Mouse (Mus musculus): ENCODE data around the gene Ntm.

Ntm gene

GRCm38 (mm10) chr9:29222915-29223545 is 739.9 kb downstream of the Ntm start:
- DNase-seq (ENCODE audit: low read depth): no peak

DNA sequence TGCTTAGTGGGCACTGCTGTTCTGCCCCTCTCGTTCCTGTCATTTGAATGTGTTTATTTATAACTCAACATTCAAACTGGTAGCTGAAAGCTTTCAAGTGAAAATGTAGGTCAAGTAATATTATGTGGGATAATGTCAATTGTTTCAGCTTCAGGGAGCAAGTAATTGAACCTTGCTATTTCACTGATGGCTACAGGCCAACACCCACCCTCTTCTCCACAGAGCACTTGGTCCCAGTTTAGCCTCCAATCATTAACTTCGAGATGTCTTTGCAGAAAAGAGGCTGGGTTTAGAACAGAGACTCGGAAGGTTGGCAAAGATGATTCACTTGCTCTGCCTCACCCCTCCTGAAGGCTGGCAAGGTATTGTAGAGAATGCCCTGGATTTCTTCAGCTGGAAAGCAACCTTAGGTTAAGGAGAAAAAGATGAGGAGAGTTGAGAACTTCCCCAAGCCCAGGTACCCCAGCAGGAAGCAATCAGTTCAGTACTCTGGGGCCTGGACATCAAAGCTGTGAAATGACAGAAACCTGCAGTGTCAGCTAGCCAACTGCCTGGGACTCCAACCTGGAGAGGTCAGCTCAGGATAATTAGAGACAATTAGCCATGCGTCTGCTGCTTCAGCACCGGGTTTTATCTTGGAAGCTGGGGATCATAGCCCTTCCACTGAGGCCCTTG is 741.9 kb downstream of the Ntm start:
- no peak for DNase-seq (ENCODE audit: low read depth)

DNA sequence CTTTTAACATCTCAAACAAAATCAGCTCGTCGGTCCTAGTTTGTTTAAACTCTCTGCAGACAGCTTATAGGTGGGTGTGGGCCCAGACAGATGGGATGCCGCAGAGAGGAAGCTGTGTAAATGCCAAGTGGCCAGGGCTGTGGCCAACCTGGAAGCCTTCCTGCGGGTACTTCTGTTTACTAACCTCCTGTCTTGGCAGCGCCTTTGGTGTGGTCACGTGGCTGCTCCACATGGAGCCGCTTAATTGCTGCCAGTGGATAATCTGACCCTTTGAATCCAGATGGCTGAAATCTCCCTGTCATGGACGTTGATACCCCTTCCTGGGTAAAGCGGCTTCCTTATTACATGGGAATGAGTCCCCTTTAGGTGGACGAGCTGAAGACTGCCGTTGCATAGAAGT is 742.4 kb downstream of the Ntm start:
- no peak for DNase-seq (ENCODE audit: low read depth)

GRCm38 (mm10) chr9:29217951-29218350 is 745.0 kb downstream of the Ntm start:
- no peak for DNase-seq (ENCODE audit: low read depth)

DNA sequence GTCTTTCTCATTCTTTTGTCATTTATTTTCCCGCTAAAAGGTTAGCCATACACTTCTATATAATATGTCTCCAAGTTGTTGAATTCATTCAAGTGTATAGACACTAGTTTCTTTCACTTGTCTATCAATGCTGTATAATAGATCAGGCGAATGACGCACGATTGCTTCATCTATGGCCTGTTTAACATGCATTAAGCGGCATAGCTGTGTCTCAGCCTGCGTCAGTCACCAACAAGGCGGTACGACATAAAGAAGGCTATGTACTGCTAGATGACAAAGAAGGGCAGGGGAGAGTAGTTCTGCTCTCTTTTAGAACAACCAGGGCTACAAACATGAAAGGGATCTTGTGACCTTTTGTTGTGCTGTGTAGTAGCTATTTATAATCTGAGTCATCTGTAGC is 746.4 kb downstream of the Ntm start:
- DNase-seq (ENCODE audit: low read depth): no peak

GRCm38 (mm10) chr9:29215796-29216195 is 747.1 kb downstream of the Ntm start:
- DNase-seq (ENCODE audit: low read depth): no peak

DNA sequence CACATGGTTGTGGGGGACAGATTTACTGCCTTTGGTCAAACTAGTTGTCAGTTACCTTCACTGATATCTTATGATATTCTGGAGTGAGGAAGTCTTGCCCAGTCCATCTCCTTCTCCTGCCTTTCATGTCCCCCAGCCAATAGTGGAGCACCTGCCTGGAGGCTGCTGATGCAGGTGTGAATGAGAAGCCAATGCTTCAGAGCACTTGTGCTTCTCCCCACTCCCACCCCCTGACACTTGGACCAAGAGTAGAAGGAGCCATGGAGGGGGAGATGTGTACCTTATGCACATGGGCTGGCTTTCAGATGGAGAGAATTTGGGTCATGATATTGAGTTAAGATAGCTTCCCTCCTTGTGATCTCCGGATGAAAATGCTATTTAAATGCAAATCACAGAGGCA is 747.7 kb downstream of the Ntm start:
- DNase-seq (ENCODE audit: low read depth): no peak

GRCm38 (mm10) chr9:29209243-29209642 is 753.7 kb downstream of the Ntm start:
- DNase-seq (ENCODE audit: low read depth): no peak

- DNase-seq (ENCODE audit: low read depth): no peak
Observed at GRCm38 (mm10) chr9:29208142-29208541, 754.8 kb downstream of the Ntm start.

DNA sequence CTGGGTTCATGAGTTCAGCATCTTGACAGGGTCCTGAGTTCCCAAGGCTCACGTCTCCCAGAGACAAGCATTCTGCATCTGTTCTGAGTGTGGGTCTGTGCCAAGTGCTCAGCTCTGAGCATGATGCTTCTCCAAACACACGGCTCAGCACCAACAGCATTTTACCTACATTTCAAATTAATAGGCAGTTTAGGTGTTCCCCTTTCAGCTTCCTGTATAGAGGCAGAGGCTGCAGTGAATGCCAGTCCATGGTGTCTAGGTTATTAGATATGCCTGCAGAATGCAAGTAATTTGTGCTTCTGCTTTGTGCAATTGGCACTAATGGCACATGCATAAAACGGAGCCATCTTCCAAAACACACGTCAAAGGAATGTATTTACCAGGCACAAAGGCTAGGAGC is 757.3 kb downstream of the Ntm start:
- no peak for DNase-seq (ENCODE audit: low read depth)

- DNase-seq (ENCODE audit: low read depth): no peak
Observed at GRCm38 (mm10) chr9:29202196-29202595, 760.7 kb downstream of the Ntm start.

- no peak for DNase-seq (ENCODE audit: low read depth)
Observed at GRCm38 (mm10) chr9:29201163-29202053, 761.5 kb downstream of the Ntm start.

DNA sequence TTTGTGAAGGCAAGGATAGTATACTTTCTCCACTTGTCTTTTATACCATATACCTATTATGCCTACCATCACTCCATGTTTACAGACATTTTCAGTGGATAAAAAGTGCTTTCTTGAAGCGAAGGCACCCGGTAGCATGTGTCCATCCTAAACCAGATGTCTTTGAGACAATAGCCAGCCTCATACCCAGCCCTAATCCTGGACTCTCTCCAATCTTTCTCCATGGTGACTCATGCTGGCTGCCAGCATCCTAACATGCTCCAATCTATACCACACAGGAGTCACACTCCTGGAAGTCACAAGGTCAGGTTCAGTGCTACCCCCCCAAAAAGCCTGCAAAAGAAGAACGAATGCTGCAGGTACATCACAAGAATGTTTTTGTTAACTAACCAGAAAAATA is 765.9 kb downstream of the Ntm start:
- no peak for DNase-seq (ENCODE audit: low read depth)

GRCm38 (mm10) chr9:29194265-29194664 is 768.7 kb downstream of the Ntm start:
- DNase-seq (ENCODE audit: low read depth): no peak

DNA sequence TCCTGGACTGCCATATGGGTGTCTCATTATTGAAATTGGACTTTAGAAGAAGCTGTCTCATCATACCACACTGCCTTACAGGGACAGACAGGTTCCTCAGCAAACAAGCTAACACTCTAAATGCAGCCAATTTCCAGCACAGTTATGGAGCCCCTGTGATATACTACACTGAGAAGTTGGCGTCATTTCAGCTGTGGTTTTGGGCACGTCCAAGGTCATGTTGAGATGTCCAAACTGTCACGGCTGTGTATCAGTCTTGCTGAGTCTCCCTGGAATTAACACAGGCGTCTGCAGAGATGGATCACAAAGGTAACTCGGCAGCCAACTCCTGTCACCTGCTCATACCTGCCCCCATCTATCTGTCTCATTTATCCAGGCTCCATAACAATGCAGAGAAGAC is 779.9 kb downstream of the Ntm start:
- DNase-seq (ENCODE audit: low read depth): no peak

DNA sequence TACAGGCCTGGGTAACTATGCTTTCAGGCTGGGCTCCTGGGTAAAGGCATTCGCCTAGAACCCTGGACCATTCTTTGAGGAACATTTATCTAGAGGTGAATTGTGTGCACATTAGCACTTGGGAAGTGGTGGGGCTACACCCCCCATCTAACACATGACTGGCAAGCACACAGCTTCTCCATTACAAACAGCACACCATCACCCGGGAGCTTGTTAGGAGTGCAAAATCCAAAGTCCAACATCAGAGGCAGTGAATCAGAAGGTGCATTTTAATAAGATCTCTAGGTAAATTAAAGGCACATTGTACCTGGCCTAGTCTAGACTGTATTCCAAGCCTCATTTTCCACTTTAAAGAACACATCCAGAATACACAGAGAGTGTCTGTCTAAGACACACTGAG is 781.3 kb downstream of the Ntm start:
- no peak for DNase-seq (ENCODE audit: low read depth)

DNA sequence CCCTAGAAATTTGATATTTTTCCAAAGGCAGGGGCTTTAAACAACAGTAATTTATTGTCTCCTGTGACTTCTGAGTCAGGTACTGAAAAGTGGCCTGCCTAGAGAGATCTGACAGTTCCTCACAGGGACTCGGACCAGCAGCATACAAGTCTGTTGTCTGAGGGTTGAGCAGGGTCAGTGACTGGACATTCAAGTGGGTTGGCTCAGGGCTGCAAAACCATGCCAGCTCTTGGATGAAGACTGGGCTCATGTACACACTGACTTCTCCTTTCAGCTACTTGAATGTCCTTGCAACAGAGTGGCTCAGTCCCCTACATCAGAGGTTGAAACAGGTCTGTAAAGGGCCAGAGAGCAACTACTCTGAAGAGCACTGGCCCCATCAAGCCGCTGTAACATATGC is 797.2 kb downstream of the Ntm start:
- DNase-seq (ENCODE audit: low read depth): no peak

DNA sequence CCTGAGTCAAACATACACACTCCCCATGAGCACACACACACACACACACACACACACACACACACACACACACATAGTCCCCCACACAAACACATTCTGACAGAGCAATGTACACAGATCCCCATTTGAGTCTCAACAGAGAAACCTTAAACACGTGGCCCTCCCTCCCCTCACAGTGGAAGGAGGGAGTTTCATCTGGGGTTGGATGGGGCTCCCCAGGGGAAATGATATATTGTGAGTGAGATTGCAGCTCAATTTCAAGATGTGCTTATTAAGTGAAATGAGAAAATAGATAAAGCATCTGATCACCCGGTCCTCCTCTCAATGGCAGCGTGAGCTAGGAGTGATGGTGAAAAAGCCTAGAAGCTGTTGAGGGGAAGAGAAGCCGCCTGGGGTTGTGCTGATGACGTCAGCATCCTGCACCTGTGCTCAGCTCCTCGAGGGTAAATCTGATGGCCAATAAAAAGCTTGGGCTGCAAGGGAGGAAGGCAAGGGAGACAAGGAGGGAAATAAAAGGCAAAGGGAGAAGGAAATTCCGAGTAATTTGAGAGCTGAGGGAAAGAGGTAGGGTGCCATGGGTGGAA is 801.8 kb downstream of the Ntm start:
- no peak for DNase-seq (ENCODE audit: low read depth)

- no peak for DNase-seq (ENCODE audit: low read depth)
Observed at GRCm38 (mm10) chr9:29145901-29146300, 817.0 kb downstream of the Ntm start.

DNA sequence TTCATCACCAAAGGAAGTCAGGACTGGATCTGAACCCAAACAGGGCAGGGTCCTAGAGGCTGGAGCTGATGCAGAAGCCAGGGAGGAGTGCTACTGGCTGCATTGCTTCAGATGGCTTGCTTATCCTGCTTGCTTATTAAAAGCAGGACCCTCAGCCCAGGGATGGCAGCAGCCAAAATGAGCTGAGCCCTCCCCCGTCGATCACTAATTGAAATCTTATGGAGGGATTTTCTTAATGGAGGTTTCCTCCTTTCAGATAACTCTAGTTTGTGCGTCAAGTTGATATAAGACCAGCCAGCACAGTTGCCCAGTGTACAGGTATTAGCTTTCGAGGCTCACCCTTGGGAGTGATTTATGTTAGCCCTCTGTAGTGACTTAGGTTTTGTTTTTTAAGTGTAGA is 826.9 kb downstream of the Ntm start:
- DNase-seq (ENCODE audit: low read depth): no peak

DNA sequence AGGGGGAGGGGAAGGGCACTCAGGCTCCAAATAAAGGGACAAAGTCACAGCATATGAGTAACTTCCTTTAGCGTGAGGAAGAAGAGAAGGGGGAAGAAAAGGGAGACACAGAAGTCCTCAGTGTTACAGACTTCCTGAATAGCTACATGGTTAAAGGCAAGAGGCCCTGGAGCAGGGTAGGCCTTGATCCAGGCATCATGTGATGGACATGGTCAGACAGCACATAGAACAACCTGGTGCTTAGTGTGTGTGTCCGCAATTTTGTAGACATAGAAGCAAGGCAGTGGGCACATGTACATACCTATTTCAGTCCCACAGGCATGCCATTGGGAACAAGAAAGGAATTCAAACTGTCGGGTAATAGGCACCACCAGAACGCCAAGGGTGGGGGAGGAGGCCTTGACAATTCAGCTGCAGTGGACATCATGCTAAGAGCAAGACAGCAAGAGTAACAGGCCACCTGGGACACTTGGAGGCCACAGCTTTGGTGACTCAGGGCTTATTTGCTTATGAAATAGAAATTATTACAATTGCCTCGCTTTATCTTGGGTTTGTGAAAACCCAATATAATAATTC is 832.1 kb downstream of the Ntm start:
- DNase-seq (ENCODE audit: low read depth): no peak

- DNase-seq (ENCODE audit: low read depth): no peak
Observed at GRCm38 (mm10) chr9:29130316-29130715, 832.6 kb downstream of the Ntm start.
